Mouse (Mus musculus) R1 (cell line): ENCODE measurements around the gene Adgrg1.

Experiments used
- DNase-seq: peaks from one replicate; pipeline ENCODE4 v3.0.0-alpha.2; 2018; ENCODE audit warnings: low read depth, low spot score

The Adgrg1 gene

DNA sequence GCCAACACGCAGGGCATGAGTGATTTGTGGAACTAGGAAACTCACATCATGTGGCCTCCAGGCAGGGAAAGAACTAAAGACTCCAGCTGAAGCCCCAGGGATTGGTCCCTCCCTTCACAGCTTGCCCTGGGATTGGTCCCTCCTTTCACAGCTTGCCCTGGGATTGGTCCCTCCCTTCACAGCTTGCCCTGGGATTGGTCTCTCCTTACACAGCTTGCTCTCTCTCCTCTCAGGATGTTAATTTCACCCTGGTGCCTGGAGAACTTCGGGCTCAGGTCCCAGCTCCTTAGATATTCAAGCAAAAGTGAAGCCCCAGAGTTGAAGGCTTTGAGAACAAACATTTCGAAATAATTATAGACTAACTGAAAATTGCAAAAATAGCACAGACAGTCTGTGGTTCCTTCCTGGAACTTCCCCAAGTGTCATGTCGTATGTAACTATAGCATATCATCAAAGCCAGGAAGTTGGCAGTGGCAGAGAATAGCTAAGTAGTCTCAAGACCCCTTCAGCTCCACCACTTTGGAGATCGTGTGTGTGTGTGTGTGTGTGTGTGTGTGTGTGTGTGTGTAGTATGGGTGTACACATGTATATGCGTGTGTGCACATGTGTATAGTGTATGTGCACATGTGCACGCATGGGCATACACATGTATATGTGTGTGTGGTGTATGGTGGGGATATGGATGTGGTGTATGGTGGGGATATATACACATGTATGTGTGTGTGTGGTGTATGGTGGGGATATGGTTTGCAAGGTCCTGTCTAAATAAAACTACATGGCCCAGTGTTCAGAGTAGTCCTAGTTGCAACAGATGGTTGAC is 62.8 kb downstream of the Adgrg1 start:
- DNase-seq, result peak; percentile 42

DNA sequence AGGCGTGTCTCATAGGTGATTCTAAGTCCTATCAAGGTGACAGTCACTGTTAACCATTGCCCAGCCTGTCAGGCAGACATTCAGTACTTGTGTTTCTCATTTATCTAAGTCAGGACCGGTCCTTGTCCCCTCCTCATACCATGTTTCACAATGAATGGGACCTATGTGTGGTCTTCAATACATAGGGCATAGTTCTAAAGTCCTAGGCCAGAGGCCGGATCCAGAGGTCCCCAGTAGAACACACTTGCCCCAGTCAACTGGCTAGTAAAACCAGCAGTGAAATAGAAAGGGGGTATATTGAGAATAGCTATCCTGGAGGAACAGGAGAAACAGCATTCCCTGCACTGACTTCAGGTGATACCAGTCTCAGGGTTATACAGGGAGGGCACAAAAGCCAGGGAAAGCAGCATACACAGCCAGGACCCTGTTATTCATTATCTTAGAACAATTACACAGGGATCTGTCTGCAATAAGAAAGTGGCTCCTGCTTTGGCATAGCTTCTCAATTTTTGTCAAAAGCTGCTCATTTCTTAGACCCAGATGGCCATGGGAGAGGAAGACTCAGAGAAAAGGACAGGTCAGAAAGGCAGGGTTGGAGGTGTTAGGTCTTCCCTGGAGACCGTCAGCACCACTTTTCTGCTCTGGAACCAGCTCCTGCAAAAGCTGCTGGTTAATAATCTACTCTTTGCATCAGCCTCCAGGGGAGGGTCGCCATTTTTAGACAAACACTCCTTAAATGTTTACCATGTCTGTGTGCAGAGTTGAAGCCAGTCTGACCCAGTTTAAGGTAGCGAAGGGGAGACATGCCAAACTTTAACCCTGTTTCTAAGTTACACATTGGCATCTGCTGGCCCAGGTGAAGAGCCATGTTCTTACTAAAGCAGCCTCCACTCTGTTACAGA is 67.6 kb downstream of the Adgrg1 start:
- DNase-seq, result no peak

DNA sequence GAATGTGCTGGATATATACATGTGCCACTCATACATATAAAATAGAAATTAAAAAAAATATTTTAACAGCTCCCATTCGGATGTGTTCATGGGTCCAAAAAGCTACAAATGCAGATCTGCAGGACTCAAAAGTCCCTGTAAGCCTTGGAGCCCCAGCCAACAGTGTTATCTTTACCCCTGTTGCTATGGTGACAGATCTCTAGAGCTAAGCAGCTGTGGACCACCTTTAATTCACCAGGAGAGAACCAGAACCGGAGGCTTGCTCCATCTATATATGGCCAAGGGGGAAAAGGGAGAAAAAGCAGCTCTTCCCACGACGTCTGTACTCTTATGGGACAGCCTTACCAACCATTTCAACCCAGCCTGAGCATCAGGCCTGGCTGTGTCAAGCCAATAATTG is 70.3 kb downstream of the Adgrg1 start:
- no peak for DNase-seq

DNA sequence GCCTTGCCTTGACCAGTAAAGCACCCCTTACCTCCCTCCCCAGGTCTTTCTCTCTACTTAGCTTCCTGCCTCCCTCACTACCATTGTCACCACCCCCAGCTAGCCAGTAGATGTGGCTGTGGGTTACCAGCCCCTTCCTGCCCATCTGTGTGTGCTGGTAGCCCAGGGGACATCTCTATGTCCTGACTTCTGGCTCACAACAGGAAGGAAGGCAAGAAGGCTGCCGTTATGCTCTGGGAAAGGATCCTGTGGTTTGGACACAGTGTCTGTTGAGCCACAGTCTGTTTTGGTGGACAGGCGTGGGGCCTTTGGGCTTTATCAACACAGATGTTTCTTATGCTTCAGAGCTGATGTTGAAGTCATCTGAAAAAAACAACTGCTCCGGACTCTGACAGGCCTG is 72.4 kb downstream of the Adgrg1 start:
- no peak for DNase-seq

DNA sequence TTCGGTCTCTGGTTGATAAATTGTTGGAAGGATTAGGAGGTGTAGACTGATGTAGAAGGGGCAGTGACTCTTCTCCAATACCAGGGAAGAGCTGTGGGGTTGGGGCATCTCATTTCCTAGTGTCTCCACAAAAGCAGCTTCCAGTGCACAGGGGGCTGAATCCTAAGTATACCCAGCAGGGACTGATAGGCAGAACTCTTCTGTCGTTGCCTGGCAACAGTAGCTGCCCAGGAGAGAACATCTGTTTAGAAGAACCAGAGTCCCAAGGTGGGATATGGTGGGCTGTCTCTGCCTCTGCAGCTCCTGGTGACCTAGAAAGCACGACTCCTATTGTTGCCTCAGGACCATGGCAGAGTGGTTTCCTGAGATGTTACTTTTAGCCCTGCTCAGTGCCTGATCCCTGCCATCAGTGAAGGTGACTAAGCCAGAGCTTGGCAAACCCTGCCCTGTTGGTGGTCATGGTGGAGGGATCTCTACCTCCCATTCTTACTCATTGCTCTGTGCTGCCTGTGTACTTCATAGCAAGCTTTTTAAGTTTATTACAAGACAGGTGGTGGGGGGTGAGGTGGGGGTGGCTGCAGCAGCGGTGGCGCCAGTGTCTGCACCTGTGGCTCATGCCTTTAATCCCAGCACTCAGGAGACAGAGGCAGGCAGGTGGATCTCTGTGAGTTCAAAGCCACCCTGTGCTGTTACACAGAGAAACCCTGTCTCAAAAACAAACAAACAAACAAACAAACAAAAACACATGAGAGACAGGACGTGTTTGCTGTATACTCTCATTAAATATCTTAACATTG is 73.5 kb downstream of the Adgrg1 start:
- DNase-seq, result no peak

DNA sequence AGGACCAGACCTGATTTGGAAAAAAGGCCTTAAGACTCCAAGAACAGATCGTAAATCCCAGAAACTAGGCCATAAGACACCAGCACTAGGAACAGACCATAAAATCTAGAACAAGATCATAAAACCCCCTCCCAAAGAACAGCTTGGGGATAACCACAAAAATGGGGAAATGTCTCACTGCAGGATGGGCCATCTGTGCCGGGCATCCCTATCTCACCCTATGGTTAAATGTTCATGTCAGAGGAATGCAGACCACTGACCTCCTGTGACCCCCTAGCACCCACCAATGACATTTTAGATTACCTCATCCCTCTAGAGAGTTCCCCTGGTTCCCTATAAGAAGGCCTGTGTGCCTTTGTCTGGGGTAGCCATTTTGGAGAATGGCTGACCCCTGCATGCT is 75.1 kb downstream of the Adgrg1 start:
- DNase-seq, result no peak

DNA sequence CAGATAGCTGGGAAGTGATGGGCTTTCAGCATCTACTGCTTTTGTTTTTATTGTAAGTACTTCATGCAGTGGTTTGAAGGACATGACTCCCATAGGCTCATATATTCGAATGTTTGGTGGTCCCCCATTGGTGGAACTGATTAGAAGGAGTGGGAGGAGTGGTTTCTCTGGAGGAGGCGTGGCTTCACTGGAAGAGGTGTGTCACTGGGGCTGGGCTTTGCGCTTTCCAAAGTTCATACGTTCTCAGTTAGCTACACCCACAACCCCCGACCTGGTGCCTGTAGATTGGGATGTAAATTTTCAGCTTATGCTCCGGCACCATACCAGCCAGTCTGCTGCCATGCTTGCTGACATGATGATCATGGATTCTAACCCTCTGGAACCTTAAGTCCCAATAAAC is 79.9 kb downstream of the Adgrg1 start:
- DNase-seq, result peak; percentile 81

DNA sequence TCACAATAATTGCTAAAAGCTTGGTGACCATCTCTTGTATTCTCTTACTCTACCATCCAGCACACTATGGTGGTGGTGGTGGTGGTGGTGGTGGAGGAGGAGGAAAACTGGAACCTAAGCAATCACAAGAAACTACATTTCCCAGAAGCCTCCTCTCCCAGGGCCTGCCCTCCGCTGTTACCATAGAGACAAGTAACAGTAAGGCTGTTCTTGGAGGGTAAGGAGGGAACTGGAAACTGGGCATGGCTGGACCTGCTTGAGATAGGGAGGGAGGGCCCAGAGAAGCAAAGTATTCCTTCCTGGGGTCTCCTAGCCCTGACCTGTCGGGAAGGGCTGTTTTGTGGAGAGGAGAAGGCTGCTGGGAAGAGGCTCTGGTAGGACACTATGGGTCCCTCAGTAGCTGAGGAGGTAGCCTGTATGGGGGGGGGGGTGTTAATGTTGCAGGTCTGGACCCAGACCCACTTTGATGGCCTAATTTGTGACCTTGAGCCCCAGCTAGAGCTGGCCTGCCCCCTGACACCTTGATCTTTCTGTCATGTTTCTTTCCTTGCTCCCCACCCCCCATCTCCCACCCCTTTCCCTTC is 80.5 kb downstream of the Adgrg1 start, which contains the start of gene Drc7:
Drc7 (plus strand) TSS at position 177 of the 584 bp plus-strand sequence.
- DNase-seq, result peak; percentile 89

DNA sequence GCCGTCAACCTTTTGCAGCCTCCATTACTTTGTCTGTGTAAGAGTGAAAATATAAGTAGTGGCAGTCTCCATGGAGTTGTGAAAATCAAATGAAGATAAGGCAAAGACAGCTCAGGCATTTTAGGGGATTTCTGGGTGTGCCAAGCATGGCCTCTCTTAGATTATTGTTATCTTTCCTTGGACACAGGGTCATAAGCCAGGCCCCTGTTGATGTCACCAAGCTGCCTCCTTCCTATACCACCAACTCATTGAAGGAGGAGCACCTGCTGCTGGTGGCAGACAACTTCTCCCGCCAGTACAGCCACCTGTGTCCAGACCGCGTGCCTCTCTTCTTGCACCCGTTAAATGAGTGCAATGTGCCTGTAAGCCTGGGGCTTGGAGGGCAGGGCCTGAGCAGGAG is 81.9 kb downstream of the Adgrg1 start:
- DNase-seq, result no peak

DNA sequence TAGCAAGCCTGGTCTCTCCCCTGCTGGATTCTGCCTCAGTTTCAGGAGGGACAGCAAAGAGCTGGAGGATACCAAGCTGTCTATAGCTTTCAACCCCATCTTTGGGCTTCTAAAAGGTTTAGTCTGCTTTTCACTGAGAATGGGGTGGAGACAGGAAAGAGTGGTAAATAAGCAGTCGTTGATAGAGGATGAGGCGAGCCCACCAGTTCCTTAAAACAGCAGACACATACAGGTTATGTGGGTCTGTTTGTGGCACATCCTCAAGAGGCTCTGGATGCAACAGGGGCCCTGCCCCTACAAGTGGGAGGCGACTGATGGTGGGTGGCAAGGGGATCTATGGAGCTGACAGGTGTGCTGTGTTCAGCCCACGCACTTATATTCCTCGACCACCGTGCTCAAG is 84.1 kb downstream of the Adgrg1 start:
- DNase-seq, result no peak

DNA sequence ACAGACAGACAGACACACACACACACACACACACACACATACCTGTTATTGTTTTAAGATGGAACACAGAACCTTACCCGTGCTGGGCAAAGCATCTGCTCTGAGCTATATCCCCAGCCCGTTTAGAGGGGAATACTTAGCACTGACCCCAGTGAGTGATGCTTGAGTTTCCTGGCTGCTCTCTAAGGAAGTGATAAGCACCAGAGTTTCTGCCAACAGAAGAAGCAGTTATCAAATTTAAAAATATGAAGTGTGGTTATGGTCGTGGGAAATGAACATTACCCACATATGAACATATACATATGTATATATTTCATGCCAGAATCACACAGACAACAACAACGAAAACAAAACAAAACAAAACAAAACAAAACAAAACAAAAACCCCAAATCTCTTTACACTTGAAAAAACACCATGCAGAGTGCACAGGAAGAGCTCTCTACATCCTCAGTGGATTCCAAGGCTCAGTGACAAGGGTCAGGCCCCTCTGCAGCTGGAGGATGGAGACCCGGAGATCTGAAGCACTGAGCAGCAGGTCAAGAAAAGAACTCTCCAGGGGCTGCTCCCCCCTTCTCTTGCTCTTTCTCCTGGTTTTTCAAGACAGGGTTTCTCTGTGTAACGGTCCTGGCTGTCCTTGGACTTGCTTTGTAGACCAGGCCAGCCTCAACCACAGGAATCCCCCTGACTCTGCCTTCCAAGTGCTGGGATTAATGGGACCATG is 85.4 kb downstream of the Adgrg1 start:
- DNase-seq, result no peak
